Mouse (Mus musculus): ENCODE results near the gene Hmgb1. TPM values are rescaled to one million over a fixed set of nuclear protein-coding genes. Genes with fewer than 3 reads are reported as not detected.
A peak's percentile ranks its signal among the peaks of the same experiment; 100 is the strongest.

The Hmgb1 gene
- total RNA-seq, 4 experiments from 2014 or later = 90.7 to 109 (median 107) TPM

GRCm38 (mm10) chr5:149185806-149186205, 1.5 kb upstream of the Hmgb1 start:
- DNase-seq (ENCODE audit: low spot score in 2 of 2) = no peak

GRCm38 (mm10) chr5:149184844-149185186, 526 bp upstream of the Hmgb1 start:
- no peak for DNase-seq (ENCODE audit: low spot score in 2 of 2)

GRCm38 (mm10) chr5:149183721-149184103, 577 bp downstream of the Hmgb1 start:
- no peak for DNase-seq (ENCODE audit: low spot score in 2 of 2)

GRCm38 (mm10) chr5:149183122-149183521, 1.2 kb downstream of the Hmgb1 start:
- DNase-seq (ENCODE audit: low spot score in 2 of 2) = no peak

GRCm38 (mm10) chr5:149182186-149182870, 2.0 kb downstream of the Hmgb1 start:
- no peak for DNase-seq (ENCODE audit: low spot score in 2 of 2)

GRCm38 (mm10) chr5:149179826-149180225, 4.5 kb downstream of the Hmgb1 start:
- no peak for DNase-seq (ENCODE audit: low spot score in 2 of 2)

- no peak for DNase-seq (ENCODE audit: low spot score in 2 of 2)
Measured at GRCm38 (mm10) chr5:149178095-149178494, 6.2 kb downstream of the Hmgb1 start.

GRCm38 (mm10) chr5:149175736-149176135, 8.6 kb downstream of the Hmgb1 start:
- DNase-seq (ENCODE audit: low spot score in 2 of 2) = no peak

GRCm38 (mm10) chr5:149174527-149174926, 9.8 kb downstream of the Hmgb1 start:
- DNase-seq (ENCODE audit: low spot score in 2 of 2) = no peak

- no peak for DNase-seq (ENCODE audit: low spot score in 2 of 2)
Measured at GRCm38 (mm10) chr5:149172246-149172645, 12.0 kb downstream of the Hmgb1 start.

- DNase-seq (ENCODE audit: low spot score in 2 of 2) = no peak
Measured at GRCm38 (mm10) chr5:149170841-149171588, 13.3 kb downstream of the Hmgb1 start.

- no peak for DNase-seq (ENCODE audit: low spot score in 2 of 2)
Measured at GRCm38 (mm10) chr5:149168816-149169215, 15.5 kb downstream of the Hmgb1 start.

- DNase-seq (ENCODE audit: low spot score in 2 of 2) = no peak
Measured at GRCm38 (mm10) chr5:149168051-149168450, 16.2 kb downstream of the Hmgb1 start.

GRCm38 (mm10) chr5:149166011-149166410, 18.3 kb downstream of the Hmgb1 start:
- no peak for DNase-seq (ENCODE audit: low spot score in 2 of 2)

- no peak for DNase-seq (ENCODE audit: low spot score in 2 of 2)
Measured at GRCm38 (mm10) chr5:149164881-149165280, 19.4 kb downstream of the Hmgb1 start.

- no peak for DNase-seq (ENCODE audit: low spot score in 2 of 2)
Measured at GRCm38 (mm10) chr5:149162890-149163289, 21.4 kb downstream of the Hmgb1 start.

GRCm38 (mm10) chr5:149160469-149160868, 23.8 kb downstream of the Hmgb1 start:
- DNase-seq (ENCODE audit: low spot score in 2 of 2) = no peak

GRCm38 (mm10) chr5:149159021-149159420, 25.3 kb downstream of the Hmgb1 start:
- no peak for DNase-seq (ENCODE audit: low spot score in 2 of 2)

GRCm38 (mm10) chr5:149156886-149157563, 27.3 kb downstream of the Hmgb1 start:
- DNase-seq (ENCODE audit: low spot score in 2 of 2) = no peak

- DNase-seq (ENCODE audit: low spot score in 2 of 2) = peak; percentile 15 to 18
Measured at GRCm38 (mm10) chr5:149152774-149153155, 31.5 kb downstream of the Hmgb1 start.

- peak in 1 of 2 experiments; percentile 10 for DNase-seq (ENCODE audit: low spot score in 2 of 2)
Measured at GRCm38 (mm10) chr5:149152063-149152773, 32.1 kb downstream of the Hmgb1 start.

GRCm38 (mm10) chr5:149150882-149151281, 33.4 kb downstream of the Hmgb1 start:
- DNase-seq (ENCODE audit: low spot score in 2 of 2) = no peak
